Mouse (Mus musculus): ENCODE results near the gene Pdlim5. TPM values are rescaled to one million over a fixed set of nuclear protein-coding genes. Genes with fewer than 3 reads are reported as not detected.
"Not testable (repeated sequence)": the region's sequence is repeated elsewhere in the genome, so short reads cannot be mapped to it uniquely, and the experiment has no call there.

The Pdlim5 gene
- 12.9 and 13.1 TPM in 2 replicates for polyA plus RNA-seq (2016; fragmentation: Nextera tagmentation; extraction: Ambion mirVana)

- Histone ChIP-seq H3K9me3 (no peaks in the 10 kb centered on the region), H3K9ac (peak within 1 kb of the TSS; percentile 69), H3K4me3 (replicated peaks) (peak within 1 kb of the TSS; percentile 82), H3K4me2 (peak within 1 kb of the TSS; percentile 84), H3K27ac (0 out of 2 replicates have a peak within 1 kb of the TSS, but pooled peaks have one; percentile 3), H3K36me3 (replicated peaks) (no peaks in the 10 kb centered on the region), H3K27me3 (peaks cover 10% of the 10 kb centered on the region; the same call in 1 of the 2 replicates), H3K4me1 (peaks cover 8% of the 10 kb centered on the region)
- WGBS, result under 1% methylated on average over 46 of the region's 46 CpGs
- peak; percentile 99 for ATAC-seq (ENCODE audit: low FRiP score)
Measured at GRCm38 (mm10) chr3:142395520-142396193, at the start of gene Pdlim5. Pdlim5 (minus strand) TSS chr3:142395696.

- Histone ChIP-seq H3K4me3 (replicated peaks) (no peak overlapping the region), H3K4me2 (no peak overlapping the region), H3K9ac (no peak overlapping the region), H3K27ac (no peak overlapping the region), H3K36me3 (replicated peaks) (no peaks in the 10 kb centered on the region), H3K9me3 (no peaks in the 10 kb centered on the region), H3K4me1 (no peaks in the 10 kb centered on the region), H3K27me3 (no peaks in the 10 kb centered on the region)
- 23% methylated on average over 4 of the region's 4 CpGs for WGBS
- ATAC-seq (ENCODE audit: low FRiP score), result peak; percentile 33; the same call in 1 of the 2 replicates
Measured at GRCm38 (mm10) chr3:142443710-142444043, 48.2 kb upstream of the Pdlim5 start.

GRCm38 (mm10) chr3:142443006-142443709, 47.7 kb upstream of the Pdlim5 start:
- Histone ChIP-seq H3K4me2 (no peak overlapping the region), H3K9ac (no peak overlapping the region), H3K36me3 (replicated peaks) (no peaks in the 10 kb centered on the region), H3K4me3 (replicated peaks) (no peak overlapping the region), H3K9me3 (no peaks in the 10 kb centered on the region), H3K4me1 (no peaks in the 10 kb centered on the region), H3K27ac (no peak overlapping the region), H3K27me3 (no peaks in the 10 kb centered on the region)
- peak; percentile 33; the same call in 1 of the 2 replicates for ATAC-seq (ENCODE audit: low FRiP score)
- WGBS, result 20% methylated on average over 12 of the region's 12 CpGs

GRCm38 (mm10) chr3:142442161-142442560, 46.7 kb upstream of the Pdlim5 start:
- Histone ChIP-seq H3K4me3 (replicated peaks) (no peak overlapping the region), H3K4me1 (0 out of 2 replicates have a peak, but pooled peaks cover under 1% of the 10 kb centered on the region), H3K27me3 (no peaks in the 10 kb centered on the region), H3K4me2 (no peak overlapping the region), H3K36me3 (replicated peaks) (no peaks in the 10 kb centered on the region), H3K9me3 (no peaks in the 10 kb centered on the region), H3K9ac (no peak overlapping the region), H3K27ac (no peak overlapping the region)
- ATAC-seq (ENCODE audit: low FRiP score), result no peak
- WGBS, result 91% methylated on average over 7 of the region's 7 CpGs

- ATAC-seq (ENCODE audit: low FRiP score), result no peak
- 82% methylated on average over 5 of the region's 5 CpGs for WGBS
- Histone ChIP-seq H3K4me1 (0 out of 2 replicates have a peak, but pooled peaks cover 5% of the 10 kb centered on the region), H3K36me3 (replicated peaks) (no peaks in the 10 kb centered on the region), H3K4me2 (no peak overlapping the region), H3K27ac (no peak overlapping the region), H3K9ac (no peak overlapping the region), H3K9me3 (no peaks in the 10 kb centered on the region), H3K27me3 (no peaks in the 10 kb centered on the region), H3K4me3 (replicated peaks) (no peak overlapping the region)
Measured at GRCm38 (mm10) chr3:142441142-142441541, 45.6 kb upstream of the Pdlim5 start.

- Histone ChIP-seq H3K4me2 (no peak overlapping the region), H3K9ac (no peak overlapping the region), H3K36me3 (replicated peaks) (no peaks in the 10 kb centered on the region), H3K4me1 (0 out of 2 replicates have a peak, but pooled peaks cover 5% of the 10 kb centered on the region), H3K9me3 (no peaks in the 10 kb centered on the region), H3K27ac (no peak overlapping the region), H3K27me3 (no peaks in the 10 kb centered on the region), H3K4me3 (replicated peaks) (no peak overlapping the region)
- no peak for ATAC-seq (ENCODE audit: low FRiP score)
- WGBS, result 83% methylated on average over 4 of the region's 4 CpGs
Measured at GRCm38 (mm10) chr3:142440191-142440590, 44.7 kb upstream of the Pdlim5 start.

- no peak overlapping the region for H3K9ac ChIP-seq
- H3K9me3 ChIP-seq, result no peaks in the 10 kb centered on the region
- ATAC-seq (ENCODE audit: low FRiP score), result no peak
- no peak overlapping the region for H3K27ac ChIP-seq
- WGBS, result 69% methylated on average over 7 of the region's 7 CpGs
- no peak overlapping the region for H3K4me2 ChIP-seq
- H3K4me3 ChIP-seq (replicated peaks), result no peak overlapping the region
- H3K36me3 ChIP-seq (replicated peaks), result no peaks in the 10 kb centered on the region
- H3K27me3 ChIP-seq, result no peaks in the 10 kb centered on the region
- peaks cover 7% of the 10 kb centered on the region; the same call in 1 of the 2 replicates for H3K4me1 ChIP-seq
Measured at GRCm38 (mm10) chr3:142439591-142440093, 44.1 kb upstream of the Pdlim5 start.

- not testable (repeated sequence) for H3K9ac ChIP-seq; H3K9me3 ChIP-seq; ATAC-seq (ENCODE audit: low FRiP score); H3K4me2 ChIP-seq; H3K4me3 ChIP-seq (replicated peaks); H3K27ac ChIP-seq; H3K27me3 ChIP-seq; H3K36me3 ChIP-seq (replicated peaks)
- WGBS, result 99% methylated on average over 8 of the region's 8 CpGs
- H3K4me1 ChIP-seq, result peaks cover 17% of the 10 kb centered on the region
Measured at GRCm38 (mm10) chr3:142438630-142439029, 43.1 kb upstream of the Pdlim5 start.

- H3K4me3 ChIP-seq (replicated peaks), result no peak overlapping the region
- ATAC-seq (ENCODE audit: low FRiP score), result no peak
- H3K4me2 ChIP-seq, result no peak overlapping the region
- no peaks in the 10 kb centered on the region for H3K36me3 ChIP-seq (replicated peaks)
- no peak overlapping the region for H3K9ac ChIP-seq
- H3K27me3 ChIP-seq, result no peaks in the 10 kb centered on the region
- no peak overlapping the region for H3K27ac ChIP-seq
- H3K9me3 ChIP-seq, result no peaks in the 10 kb centered on the region
- WGBS, result 41% methylated on average over 6 of the region's 6 CpGs
- H3K4me1 ChIP-seq, result peaks cover 18% of the 10 kb centered on the region
Measured at GRCm38 (mm10) chr3:142436824-142437223, 41.3 kb upstream of the Pdlim5 start.

- Histone ChIP-seq H3K4me3 (replicated peaks) (no peak overlapping the region), H3K27ac (no peak overlapping the region), H3K4me2 (no peak overlapping the region), H3K9ac (no peak overlapping the region), H3K36me3 (replicated peaks) (no peaks in the 10 kb centered on the region), H3K9me3 (no peaks in the 10 kb centered on the region), H3K4me1 (peaks cover 18% of the 10 kb centered on the region), H3K27me3 (no peaks in the 10 kb centered on the region)
- ATAC-seq (ENCODE audit: low FRiP score), result no peak
- WGBS, result 63% methylated on average over 5 of the region's 5 CpGs
Measured at GRCm38 (mm10) chr3:142436212-142436611, 40.7 kb upstream of the Pdlim5 start.

- no peak for ATAC-seq (ENCODE audit: low FRiP score)
- 78% methylated on average over 4 of the region's 4 CpGs for WGBS
- no peak overlapping the region for H3K27ac ChIP-seq
- H3K4me3 ChIP-seq (replicated peaks), result no peak overlapping the region
- no peaks in the 10 kb centered on the region for H3K27me3 ChIP-seq
- no peak overlapping the region for H3K4me2 ChIP-seq
- H3K36me3 ChIP-seq (replicated peaks), result no peaks in the 10 kb centered on the region
- peaks cover 18% of the 10 kb centered on the region for H3K4me1 ChIP-seq
- H3K9ac ChIP-seq, result no peak overlapping the region
- H3K9me3 ChIP-seq, result no peaks in the 10 kb centered on the region
Measured at GRCm38 (mm10) chr3:142434786-142435168, 39.3 kb upstream of the Pdlim5 start.

GRCm38 (mm10) chr3:142434127-142434785, 38.8 kb upstream of the Pdlim5 start:
- ATAC-seq (ENCODE audit: low FRiP score), result no peak
- no peaks in the 10 kb centered on the region for H3K9me3 ChIP-seq
- H3K4me3 ChIP-seq (replicated peaks), result no peak overlapping the region
- no peak overlapping the region for H3K9ac ChIP-seq
- peaks cover 18% of the 10 kb centered on the region for H3K4me1 ChIP-seq
- no peak overlapping the region for H3K27ac ChIP-seq
- no peaks in the 10 kb centered on the region for H3K36me3 ChIP-seq (replicated peaks)
- no peaks in the 10 kb centered on the region for H3K27me3 ChIP-seq
- H3K4me2 ChIP-seq, result no peak overlapping the region
- WGBS, result 54% methylated on average over 7 of the region's 7 CpGs
